Mouse (Mus musculus) adipocyte (in vitro differentiated cells): Measurements from ENCODE around the gene Plcb1.
A peak's percentile ranks its signal among the peaks of the same experiment; 100 is the strongest.

Experiments used
- DNase-seq: peaks from one replicate; pipeline ENCODE4 v3.0.0-alpha.2; 2016; ENCODE audit warnings: low spot score

The Plcb1 gene

GRCm38 (mm10) chr2:135204141-135205120 lies 418.6 kb downstream of the Plcb1 start:
- no peak for DNase-seq

GRCm38 (mm10) chr2:135208890-135209289 lies 423.0 kb downstream of the Plcb1 start:
- DNase-seq: no peak

- no peak for DNase-seq
Measured at GRCm38 (mm10) chr2:135214746-135215448, 429.0 kb downstream of the Plcb1 start.

GRCm38 (mm10) chr2:135219406-135219805 lies 433.5 kb downstream of the Plcb1 start:
- DNase-seq: peak; percentile 71

- DNase-seq: peak; percentile 33
Measured at GRCm38 (mm10) chr2:135225604-135226025, 439.7 kb downstream of the Plcb1 start.

GRCm38 (mm10) chr2:135230262-135230661 lies 444.4 kb downstream of the Plcb1 start:
- no peak for DNase-seq

GRCm38 (mm10) chr2:135242662-135243316 lies 456.9 kb downstream of the Plcb1 start:
- peak; percentile 23 for DNase-seq

GRCm38 (mm10) chr2:135243764-135244163 lies 457.9 kb downstream of the Plcb1 start:
- peak; percentile 38 for DNase-seq

- no peak for DNase-seq
Measured at GRCm38 (mm10) chr2:135249925-135250324, 464.1 kb downstream of the Plcb1 start.

GRCm38 (mm10) chr2:135251821-135252315 lies 466.0 kb downstream of the Plcb1 start:
- DNase-seq: peak; percentile 23

GRCm38 (mm10) chr2:135259136-135259535 lies 473.3 kb downstream of the Plcb1 start:
- no peak for DNase-seq

GRCm38 (mm10) chr2:135263943-135264342 lies 478.1 kb downstream of the Plcb1 start:
- peak; percentile 81 for DNase-seq

GRCm38 (mm10) chr2:135274949-135275348 lies 489.1 kb downstream of the Plcb1 start:
- DNase-seq: no peak

GRCm38 (mm10) chr2:135278506-135278905 lies 492.6 kb downstream of the Plcb1 start:
- DNase-seq: no peak

GRCm38 (mm10) chr2:135279026-135279425 lies 493.2 kb downstream of the Plcb1 start:
- DNase-seq: no peak

- DNase-seq: peak; percentile 28
Measured at GRCm38 (mm10) chr2:135283783-135284182, 497.9 kb downstream of the Plcb1 start.

GRCm38 (mm10) chr2:135296184-135296769 lies 510.4 kb downstream of the Plcb1 start:
- DNase-seq: no peak

GRCm38 (mm10) chr2:135300480-135300879 lies 514.6 kb downstream of the Plcb1 start:
- no peak for DNase-seq

- DNase-seq: peak; percentile 34
Measured at GRCm38 (mm10) chr2:135302483-135302882, 516.6 kb downstream of the Plcb1 start.

- no peak for DNase-seq
Measured at GRCm38 (mm10) chr2:135305186-135305585, 519.3 kb downstream of the Plcb1 start.

GRCm38 (mm10) chr2:135305736-135306471 lies 520.0 kb downstream of the Plcb1 start:
- DNase-seq: no peak
